19 mouse cellular contexts compared by ENCODE assay signal in the genomic region with DNA sequence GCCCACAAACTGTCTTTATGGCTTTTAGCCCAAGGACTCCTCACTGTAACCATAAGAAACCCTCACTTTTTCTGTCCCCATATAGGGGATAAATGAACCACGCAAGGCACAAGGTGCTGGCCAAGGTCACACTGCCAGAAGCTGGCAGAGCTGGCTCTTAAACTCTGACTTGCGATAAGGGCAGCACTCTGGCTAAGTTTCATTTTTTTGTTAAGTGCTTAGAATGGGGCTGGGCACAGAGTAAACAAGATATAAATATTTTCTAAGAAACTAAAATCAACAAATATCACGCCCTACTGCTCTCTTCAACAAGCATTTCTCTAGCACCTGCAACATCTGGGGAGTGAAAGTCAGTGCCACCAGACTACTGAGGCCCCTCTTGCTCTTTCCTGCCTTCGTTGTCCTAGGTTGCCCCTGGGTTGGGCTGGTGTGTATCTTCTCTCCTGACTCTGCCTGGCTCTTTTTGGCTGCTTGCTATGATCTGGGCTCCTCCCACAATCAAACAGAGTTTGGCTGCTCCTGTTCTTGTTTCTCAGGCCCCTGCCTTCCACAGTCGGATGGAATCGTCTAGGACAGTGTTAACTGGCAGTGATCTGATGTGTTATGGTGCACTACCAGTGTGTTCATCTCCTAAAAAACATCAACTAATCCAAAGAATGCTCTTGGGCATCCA.
DNase-seq lines count a peak whose midpoint lies in the region; ATAC-seq and TF ChIP-seq lines count a peak whose summit lies in the region.
"Had no signal": no experiment of that assay in that cellular context is flagged by ENCODE, and none has a peak within 500 bp of the region (broad histone marks: within the 10 kb centered on the region; RNA-seq: fewer than 3 reads in every experiment).

No protein-coding gene starts in this region.

- H3K27ac ChIP-seq in stomach, postnatal 0 days (replicated peaks), result peak overlapping the region; percentile 40; the same call in 1 of the 2 replicates
- H3K27ac ChIP-seq: embryonic facial prominence, embryonic 13.5 days; midbrain, embryonic 10.5 days; neural tube, embryonic 13.5 days had no signal

- 57% methylated on average over 6 of the region's 6 CpGs for WGBS in stomach, postnatal 0 days

- no peak overlapping the region for H3K4me2 ChIP-seq in stomach, postnatal 0 days (replicated peaks; ENCODE audit: low read depth)
- H3K4me2 ChIP-seq: embryonic facial prominence, embryonic 13.5 days; lung, embryonic 14.5 days; neural tube, embryonic 13.5 days had no signal

- H3K9ac ChIP-seq in stomach, postnatal 0 days (ENCODE audit: low read length), result no peak overlapping the region
- H3K9ac ChIP-seq: embryonic facial prominence, embryonic 13.5 days; lung, embryonic 14.5 days; neural tube, embryonic 13.5 days had no signal

- no peaks in the 10 kb centered on the region for H3K36me3 ChIP-seq in stomach, postnatal 0 days (ENCODE audit: control insufficient read depth, insufficient read depth, low read length)
- H3K36me3 ChIP-seq: embryonic facial prominence, embryonic 13.5 days; midbrain, embryonic 10.5 days; neural tube, embryonic 13.5 days had no signal

- TF ChIP-seq EP300 in stomach, postnatal 0 days (optimal IDR thresholded peaks at IDR 0.05), result no peak

- H3K9me3 ChIP-seq in stomach, postnatal 0 days (ENCODE audit: control insufficient read depth, low read length), result no peaks in the 10 kb centered on the region
- H3K9me3 ChIP-seq: embryonic facial prominence, embryonic 13.5 days; midbrain, embryonic 10.5 days; neural tube, embryonic 13.5 days had no signal

- no peak for TF ChIP-seq CTCF in stomach, postnatal 0 days (IDR thresholded peaks at IDR 0.05; ENCODE audit: low read depth)

- intact Hi-C loops in gastrocnemius, postnatal 36 days (cut with DNase I), result no loop called here

- peak; percentile 27 to 59 for DNase-seq in adrenal gland, adult (ENCODE audit: inconsistent age in 2 of 2, low spot score in 1 of 2)
- DNase-seq in adrenal gland, postnatal 4 days (ENCODE audit: low spot score in 2 of 2), result no peak
- peak; percentile 53 for DNase-seq in ovary, adult 18-20 months (ENCODE audit: low spot score)
- DNase-seq in ovary, postnatal 10 days (ENCODE audit: low spot score), result no peak
- peak; percentile 14 for DNase-seq in heart, postnatal 4 days
- peak; percentile 46 for DNase-seq in stomach, postnatal 0 days (ENCODE audit: low spot score)
- DNase-seq in left cerebral cortex, adult 18-20 months (ENCODE audit: low spot score in 2 of 2), result no peak
- DNase-seq in gastrocnemius, postnatal 36 days, result no peak
- DNase-seq: cerebellum, adult 18-20 months; gastrocnemius, postnatal 10 days; kidney, adult 9 months; kidney, postnatal 4 days; lung, embryonic 14.5 days; spleen, adult 18-20 months; thymus, adult 18-20 months had no signal

- ATAC-seq in stomach, postnatal 0 days (ENCODE audit: low FRiP score, low TSS enrichment), result peak; percentile 70

- H3K27me3 ChIP-seq in stomach, postnatal 0 days (ENCODE audit: control insufficient read depth, insufficient read depth, low read length), result no peaks in the 10 kb centered on the region
- H3K27me3 ChIP-seq: CH12.LX; embryonic facial prominence, embryonic 13.5 days; neural tube, embryonic 13.5 days had no signal

- no peaks in the 10 kb centered on the region for H3K4me1 ChIP-seq in stomach, postnatal 0 days (replicated peaks; ENCODE audit: control insufficient read depth, insufficient read depth)
- H3K4me1 ChIP-seq: neural tube, embryonic 13.5 days had no signal

- no peak overlapping the region for H3K4me3 ChIP-seq in stomach, postnatal 0 days (ENCODE audit: low read depth, low read length)
- H3K4me3 ChIP-seq: embryonic facial prominence, embryonic 13.5 days; midbrain, embryonic 10.5 days; neural tube, embryonic 13.5 days had no signal

Comparison
In these comparisons a context has a peak if more than half of its experiments do, and no peak if none do; other contexts are left out.
1. DNase-seq: peak in adrenal gland, adult (2 of 2), ovary, adult 18-20 months (single experiment), heart, postnatal 4 days (single experiment) and stomach, postnatal 0 days (single experiment); none in adrenal gland, postnatal 4 days (0 of 2), ovary, postnatal 10 days (single experiment), left cerebral cortex, adult 18-20 months (0 of 2) and gastrocnemius, postnatal 36 days (0 of 2).